Mouse (Mus musculus) monocyte, adult 5-6 weeks (primary cell): ENCODE results near the gene Emx1. TPM values are rescaled to one million over a fixed set of nuclear protein-coding genes. Genes with fewer than 3 reads are reported as not detected.
A peak's percentile ranks its signal among the peaks of the same experiment; 100 is the strongest.

Experiments used
- ATAC-seq: fragments of 153-309, 156-312 bp; replicated peaks from 2 replicates; pipeline ENCODE4 v1.8.0; 2017; ENCODE audit warnings: mild to moderate bottlenecking; ENCODE audit not compliant: low TSS enrichment, insufficient number of reproducible peaks, severe bottlenecking, poor library complexity, low FRiP score
- total RNA-seq: library from RNA; stranded (forward); fragments of 200-1000, 200-491, 200-594 nt; gene quantifications from 3 replicates; pipeline ENCODE4 v1.2.3, GENCODE M21; 2017

Emx1 gene
- total RNA-seq, 1 experiment from 2014 or later, result not detected

DNA sequence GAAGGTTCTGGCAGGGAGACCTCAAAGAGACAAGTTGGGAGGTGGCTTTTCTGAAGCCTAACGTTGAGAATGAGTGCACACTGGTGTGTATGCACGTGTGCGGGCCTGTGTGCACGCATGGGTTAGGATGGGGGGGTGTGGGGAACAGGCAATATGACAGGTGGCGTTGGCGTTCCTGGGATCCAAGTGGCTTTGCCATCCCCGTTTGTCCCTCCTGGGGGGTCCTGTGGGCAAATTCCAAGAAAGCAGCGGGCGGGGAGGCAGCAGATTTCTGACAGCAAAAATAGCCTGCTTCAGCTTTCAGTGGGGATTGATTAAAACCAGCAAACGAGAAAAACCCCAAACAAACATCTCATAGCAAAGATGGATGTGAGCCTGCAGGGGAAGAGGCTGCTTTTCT is 35.3 kb downstream of the Emx1 start:
- no peak for ATAC-seq

DNA sequence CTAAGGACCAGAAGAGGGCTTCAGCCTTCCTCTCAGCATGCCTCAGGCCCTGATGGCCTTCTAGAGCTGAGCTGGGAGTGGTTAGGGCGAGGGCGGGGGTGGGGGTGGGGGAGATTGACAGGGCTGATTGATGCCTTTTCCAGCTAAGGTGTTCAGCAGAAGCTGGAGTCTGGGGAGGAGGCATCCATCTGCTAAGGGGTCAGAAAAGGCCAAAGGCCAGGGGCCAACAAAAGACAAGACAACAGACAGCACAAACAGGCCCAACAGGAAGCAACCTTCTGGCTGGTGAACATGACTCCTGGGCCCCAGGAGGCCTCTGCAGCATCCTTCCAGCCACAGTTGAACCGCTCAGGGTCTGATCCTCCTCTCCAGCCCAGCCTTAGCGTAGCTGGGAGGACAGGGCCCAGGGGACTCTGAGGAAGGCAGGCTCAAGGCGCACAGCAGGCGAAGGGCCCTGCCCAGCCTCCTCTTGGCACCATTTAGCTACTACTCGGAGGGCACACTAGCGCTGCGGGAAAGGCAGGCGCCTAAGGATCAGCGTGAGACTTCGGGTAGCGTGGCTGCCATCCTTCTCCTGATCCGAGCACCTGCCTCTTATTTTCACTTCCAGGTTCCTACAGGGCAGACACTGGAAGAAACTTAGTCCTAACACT is 36.4 kb downstream of the Emx1 start:
- no peak for ATAC-seq

GRCm38 (mm10) chr6:85224442-85224891 is 37.2 kb downstream of the Emx1 start:
- ATAC-seq, result no peak

- ATAC-seq, result no peak
Measured at GRCm38 (mm10) chr6:85226570-85226969, 39.3 kb downstream of the Emx1 start.

GRCm38 (mm10) chr6:85227520-85227919 is 40.3 kb downstream of the Emx1 start:
- ATAC-seq, result no peak

GRCm38 (mm10) chr6:85230762-85231161 is 43.5 kb downstream of the Emx1 start:
- ATAC-seq, result no peak

GRCm38 (mm10) chr6:85231469-85231868 is 44.2 kb downstream of the Emx1 start:
- no peak for ATAC-seq

DNA sequence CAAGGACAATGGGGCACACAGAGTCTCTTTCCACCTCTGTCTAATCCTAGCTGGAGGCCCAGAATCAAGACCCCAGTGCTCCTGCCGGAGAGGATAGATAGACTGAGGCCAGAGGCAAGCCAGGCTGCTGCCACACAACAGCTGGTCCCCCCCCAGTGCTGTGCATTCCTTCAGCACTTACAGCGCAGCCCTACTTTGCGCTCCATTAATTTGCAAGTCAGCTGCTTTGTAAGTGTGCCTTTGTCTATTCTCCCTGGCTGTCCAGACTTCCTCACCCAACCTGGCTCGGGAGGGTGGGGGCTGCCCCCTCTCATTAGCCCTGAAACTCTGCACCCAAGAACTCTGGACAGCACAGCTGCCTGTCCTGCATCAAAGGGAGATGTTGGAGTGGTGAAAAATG is 44.8 kb downstream of the Emx1 start:
- ATAC-seq, result no peak

- ATAC-seq, result no peak
Measured at GRCm38 (mm10) chr6:85232836-85233623, 45.8 kb downstream of the Emx1 start.

DNA sequence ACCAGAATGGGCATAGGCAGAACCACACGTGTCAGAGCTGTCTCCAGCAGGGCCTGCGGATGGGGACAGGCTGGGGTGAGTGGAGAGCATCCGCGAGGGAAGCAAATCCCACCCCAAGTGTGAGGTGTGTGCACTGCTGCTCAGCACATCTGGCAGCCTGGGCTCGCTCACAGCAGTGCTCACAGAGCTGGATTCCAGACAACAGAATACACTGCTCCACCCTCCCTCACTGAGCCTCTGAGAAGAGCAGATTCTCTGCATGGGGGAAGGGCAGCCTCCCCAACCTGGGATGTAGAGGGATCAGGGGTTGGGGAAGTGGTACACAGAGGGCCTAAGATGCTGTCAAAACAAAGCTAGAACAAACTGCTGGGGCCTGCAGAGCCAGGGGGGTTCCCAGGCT is 47.6 kb downstream of the Emx1 start:
- ATAC-seq, result no peak

DNA sequence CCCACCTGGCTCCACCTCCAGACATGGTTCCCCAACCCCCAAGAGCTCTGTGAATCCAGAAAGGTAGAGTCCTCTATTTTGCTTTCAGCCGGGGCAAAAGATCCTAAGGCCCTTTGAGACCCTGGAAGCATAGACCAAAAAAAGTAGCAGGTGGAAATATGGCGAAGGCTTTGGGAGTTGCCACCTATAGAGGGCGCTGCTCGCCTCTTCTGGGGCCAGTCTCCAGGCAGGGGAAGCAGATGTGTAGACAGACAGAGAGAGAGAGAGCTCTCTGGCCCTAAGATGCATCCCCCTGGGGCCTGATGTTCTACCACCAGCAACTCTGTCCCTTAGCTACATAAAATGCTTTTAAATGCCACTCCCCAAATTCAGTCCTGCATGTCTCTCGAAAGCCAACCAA is 49.8 kb downstream of the Emx1 start:
- no peak for ATAC-seq

DNA sequence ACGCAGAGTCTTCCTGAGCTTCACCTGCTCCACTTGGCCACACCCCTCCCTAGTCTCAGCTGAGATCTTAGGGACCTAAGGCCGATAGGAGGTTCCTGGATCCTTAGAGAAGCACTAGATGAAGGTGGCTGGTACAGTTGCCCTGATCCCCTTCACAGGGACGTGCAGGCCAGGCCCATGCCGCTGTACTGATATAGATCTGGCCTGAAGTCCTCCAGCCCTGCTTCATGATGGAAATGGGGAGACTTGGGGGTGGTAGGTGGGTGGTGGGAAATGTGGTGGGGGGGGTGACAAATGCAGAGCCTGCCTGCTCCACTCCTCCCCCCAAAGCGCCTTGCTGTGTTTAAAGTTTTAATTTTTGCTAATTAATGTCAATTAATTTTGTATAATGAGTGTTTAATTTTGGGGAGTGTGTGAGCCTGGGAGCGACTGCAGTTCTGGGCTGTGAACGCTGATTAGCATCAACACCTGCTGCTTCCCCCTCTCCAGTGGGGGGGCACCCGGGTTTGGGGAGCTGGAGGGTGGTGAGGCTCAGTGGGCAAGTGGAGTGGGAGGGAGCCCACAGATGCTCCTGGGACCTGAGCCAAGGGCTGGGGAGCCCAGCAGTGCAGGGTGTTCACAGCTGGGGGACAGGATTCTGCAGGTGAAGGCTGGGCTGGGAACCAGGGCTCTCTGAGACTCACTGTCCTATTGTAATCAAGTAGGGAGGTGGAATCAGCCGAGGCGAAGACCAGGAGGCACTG is 50.5 kb downstream of the Emx1 start:
- no peak for ATAC-seq

- 0 out of 2 replicates have a peak, but pooled peaks have one; percentile 18 for ATAC-seq
Measured at GRCm38 (mm10) chr6:85239044-85239489, 51.8 kb downstream of the Emx1 start.

DNA sequence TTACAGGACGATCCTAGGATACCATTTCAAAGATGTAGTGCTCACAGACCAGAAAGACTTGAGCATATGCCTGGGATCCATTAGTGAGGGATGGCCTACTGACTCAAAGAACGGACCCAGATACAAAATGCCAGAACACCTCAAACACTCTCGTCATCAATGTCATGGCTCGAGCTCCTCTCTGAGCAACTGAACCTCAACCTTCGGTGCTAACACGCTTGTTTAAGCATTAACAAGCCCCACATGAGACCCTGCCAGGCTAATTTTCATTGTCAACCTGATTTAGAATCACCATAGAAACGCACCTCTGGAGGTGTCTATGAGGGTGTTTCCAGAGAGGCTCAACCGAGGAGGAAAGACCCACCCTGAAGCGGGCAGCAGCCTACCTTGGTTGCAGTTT is 62.6 kb downstream of the Emx1 start:
- no peak for ATAC-seq

DNA sequence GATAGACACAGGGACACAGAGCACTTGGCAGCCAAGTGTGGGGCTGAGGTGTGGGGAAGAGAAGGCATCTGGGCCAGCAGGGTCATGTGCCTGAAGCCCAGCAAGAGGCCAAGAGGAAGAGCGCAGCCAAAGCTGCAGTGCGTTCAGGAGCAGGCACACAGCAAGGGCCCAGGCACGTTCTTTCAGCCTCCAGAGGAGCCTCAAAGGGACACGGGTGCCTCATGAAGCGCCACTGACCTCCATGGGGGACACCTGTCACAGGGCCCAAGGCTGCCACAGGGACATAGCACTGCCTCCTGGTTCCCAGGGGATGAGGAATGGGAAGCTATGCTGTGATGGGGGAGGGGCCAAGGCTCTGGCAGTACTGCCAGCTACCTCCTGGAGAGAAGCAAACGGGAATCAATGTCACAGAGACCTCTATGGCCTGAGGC is 63.6 kb downstream of the Emx1 start:
- no peak for ATAC-seq

DNA sequence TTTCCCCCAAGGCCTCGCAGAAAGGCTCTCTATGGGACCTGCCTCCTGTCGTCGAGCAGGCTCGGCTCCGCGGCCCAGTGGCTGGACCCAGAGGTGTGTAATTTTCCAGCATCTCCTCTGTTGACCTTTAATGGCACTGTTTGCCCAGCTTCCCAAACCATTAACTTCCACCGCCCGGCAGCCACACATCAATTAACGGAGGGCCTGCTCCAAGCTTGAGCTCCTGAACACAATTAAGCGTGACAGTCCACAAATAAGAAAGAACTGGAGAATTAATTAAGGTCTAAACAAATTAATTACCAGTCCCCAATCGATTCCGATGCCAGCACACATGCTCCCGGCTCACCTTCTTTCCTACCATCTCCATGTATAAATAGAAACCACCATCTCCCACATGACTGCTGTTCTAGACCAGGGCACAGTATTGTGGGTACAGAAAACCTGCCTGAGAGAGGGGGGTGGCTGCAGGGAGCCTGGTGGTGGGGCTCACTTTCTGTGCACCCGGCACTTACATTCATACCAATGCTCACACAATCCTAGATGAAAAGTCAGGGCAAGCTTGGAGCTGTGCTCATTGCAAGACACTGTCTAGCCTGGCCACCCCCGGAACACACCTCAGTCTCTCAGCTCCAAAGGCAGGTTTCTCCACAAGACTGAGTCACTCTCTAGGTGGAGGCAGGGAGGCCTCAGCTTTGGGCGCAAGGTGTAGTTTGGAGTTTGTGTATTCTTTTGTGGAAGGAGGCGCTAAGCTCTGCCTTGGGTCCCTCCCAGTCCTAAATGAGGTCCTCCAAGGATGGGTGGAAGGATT is 65.2 kb downstream of the Emx1 start:
- ATAC-seq, result no peak

DNA sequence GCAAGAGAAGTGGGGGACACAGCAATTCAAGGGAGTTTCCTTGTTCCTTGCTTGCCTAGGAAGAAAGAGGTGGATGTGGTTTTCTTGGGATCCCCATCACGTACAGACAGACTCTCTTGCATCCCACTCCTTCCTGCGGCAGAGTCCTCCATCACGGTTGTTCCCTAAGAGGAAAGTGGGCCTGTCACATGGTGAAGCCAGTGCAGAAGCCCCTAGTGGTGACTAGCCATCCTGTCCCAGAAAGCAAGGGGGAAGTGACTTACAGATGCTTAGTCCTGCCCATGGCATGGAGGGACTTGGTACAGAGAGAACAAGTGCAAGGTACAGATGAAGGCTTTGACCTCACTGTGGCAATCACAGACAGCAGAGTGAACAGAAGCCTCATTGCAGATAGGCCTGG is 66.0 kb downstream of the Emx1 start:
- no peak for ATAC-seq
